Mouse (Mus musculus): ENCODE data around the gene Mast2.

Mast2 gene

DNA sequence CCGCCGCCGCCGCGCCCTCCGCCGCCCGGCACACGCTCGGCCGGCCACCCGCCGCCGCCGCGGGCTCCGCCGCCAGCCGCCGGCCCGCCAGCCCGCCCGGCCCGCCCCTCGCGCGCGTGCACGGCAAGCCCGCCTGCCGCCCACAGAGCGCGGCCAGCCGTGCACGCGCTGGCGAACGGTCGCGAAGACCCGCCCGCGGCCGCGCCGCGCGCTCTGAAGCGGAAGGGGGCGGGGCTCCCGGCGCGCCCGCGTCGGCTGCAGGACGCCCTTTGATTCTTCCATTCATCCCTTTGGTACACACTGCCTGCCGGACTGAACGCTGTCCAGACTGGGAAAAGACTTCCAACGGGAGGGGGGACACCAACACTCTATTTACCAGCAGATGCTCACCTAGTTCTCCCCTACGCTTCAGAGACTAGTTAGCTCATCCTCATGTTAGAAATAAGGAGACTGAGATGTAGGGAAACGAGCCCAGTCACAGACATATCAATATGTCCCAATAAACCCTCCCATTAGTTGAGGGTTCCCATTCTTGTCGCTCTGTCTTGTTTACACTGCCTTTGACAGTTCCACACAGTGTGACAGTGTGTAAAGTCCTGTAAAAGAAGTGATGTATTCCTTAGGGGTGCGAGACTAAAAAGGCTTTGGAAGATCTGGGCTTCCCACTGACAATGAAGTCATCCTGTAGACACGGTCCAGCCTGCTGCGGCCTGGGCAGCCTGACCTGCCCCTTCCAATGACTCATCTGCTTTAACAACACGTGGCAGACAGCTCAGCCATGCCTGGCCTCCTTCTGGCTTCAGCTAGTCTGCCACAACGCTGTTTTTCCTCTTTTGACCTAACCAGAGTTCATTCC, at the start of gene Mast2:
TSS of gene Mast2 (minus strand) at position 58 of the 856 bp plus-strand sequence.
- DNase-seq, result peak; percentile 86 to 94

DNA sequence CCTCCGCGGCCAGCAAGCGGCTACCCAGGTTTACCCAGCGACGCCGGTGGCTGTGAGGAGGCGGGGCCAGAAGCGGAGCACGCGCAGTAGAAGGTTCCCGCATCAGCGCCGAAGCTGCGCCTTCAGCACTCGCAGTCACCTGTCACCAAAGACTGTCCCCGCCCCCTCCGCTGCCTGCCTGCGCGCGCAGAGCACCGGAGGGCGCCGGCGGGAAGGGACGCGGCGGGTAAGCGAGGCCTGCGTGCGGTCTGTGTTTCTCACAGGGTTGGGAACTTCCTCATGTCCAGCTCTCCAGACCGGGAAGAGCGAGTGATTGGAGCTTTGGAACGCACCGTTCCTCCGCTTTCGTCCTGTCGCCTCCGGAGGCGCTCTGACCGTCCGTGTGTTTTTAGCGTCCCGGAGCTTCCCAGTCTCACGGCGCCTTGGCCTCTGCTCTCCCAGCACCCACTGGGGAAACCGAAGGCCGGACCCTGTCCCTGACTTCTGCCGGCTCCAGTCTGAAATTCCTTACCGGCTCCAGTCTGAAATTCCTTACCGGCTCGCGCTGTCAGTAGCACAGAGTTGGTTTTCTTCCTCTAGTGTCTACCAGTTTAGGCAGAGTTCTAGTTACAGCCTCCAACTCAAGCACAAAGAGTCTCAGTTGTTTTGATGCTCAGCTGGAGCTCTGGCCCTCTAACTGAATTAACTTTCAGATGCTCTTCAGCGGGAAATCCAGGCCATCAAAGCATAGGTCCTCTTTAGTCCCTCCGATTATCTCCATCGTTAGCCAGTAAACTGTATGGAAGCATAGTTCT, 43.6 kb upstream of the Mast2 start, which contains the start of gene Ipp:
TSS of gene Ipp (plus strand) at position 125 of the 794 bp plus-strand sequence.
- peak; percentile 97 to 99 for DNase-seq

- peak in 1 of 2 experiments; percentile 20 for DNase-seq
These were observed 43.0 kb upstream of the Mast2 start for GRCm38 (mm10) chr4:116506886-116507424.

GRCm38 (mm10) chr4:116499978-116500377, 36.0 kb upstream of the Mast2 start:
- peak; percentile 43 to 61 for DNase-seq

GRCm38 (mm10) chr4:116493646-116494045, 29.7 kb upstream of the Mast2 start:
- DNase-seq, result peak in 1 of 2 experiments; percentile 2

GRCm38 (mm10) chr4:116492460-116492859, 28.5 kb upstream of the Mast2 start:
- DNase-seq, result peak in 1 of 2 experiments; percentile 8

DNA sequence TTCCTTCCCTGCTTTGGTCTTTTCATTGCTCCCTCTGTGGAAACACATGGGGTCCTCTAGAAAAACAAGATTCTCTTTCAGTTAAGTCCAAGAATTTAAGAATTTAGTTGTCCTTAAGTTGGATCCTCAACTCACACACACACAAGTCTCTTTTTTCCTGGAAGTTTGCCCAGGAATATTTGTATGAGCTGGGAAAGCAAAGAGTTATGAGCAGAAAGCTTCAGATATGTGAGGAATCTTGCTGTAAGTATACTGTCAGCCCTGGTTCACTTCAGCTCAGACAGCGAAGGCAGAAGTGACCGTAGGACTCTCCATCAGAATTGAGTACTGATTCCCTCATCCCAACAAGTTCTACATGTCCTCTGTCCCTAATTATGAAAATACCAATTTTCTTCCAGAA, 27.9 kb upstream of the Mast2 start:
- no peak for DNase-seq

DNA sequence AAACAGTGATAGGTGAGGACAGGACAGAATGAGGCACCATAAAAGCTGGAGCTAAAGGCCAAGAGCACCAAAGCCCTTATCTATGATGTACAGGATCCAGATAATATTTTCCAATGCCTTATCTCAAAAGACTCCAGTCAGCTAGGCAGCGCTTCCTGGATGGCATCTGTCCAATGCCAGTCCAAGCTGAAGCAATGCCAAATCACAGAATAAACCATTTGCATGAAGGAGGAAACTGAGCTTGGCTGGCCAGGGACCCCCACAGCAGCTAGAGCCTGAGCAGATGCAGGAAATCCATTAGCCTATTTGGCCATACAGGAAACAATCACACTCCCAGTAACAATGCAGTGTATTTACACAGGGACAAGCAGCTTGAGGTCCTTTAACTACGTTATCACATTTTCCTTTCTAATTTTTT, 27.1 kb upstream of the Mast2 start:
- peak; percentile 31 to 53 for DNase-seq

DNA sequence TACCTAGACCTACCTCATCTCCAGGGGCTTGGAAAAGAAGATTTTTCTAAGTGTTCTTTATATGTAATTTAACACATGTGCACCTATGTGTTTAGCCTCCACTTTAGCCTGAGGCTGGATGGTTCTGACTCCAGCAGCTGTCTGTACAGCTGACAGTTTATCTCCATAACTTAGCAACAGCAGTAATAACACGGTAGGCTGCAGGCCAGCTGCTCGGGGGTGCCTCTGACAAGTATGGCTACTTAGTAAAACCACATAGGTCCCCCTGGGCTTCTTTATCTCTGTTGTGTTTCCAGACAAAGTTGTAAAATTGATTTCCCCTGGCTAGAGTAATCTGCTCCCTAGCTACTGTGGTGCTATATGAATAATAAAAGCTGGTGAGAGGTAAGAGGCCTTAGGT, 19.5 kb upstream of the Mast2 start:
- DNase-seq, result no peak

GRCm38 (mm10) chr4:116481322-116481721, 17.3 kb upstream of the Mast2 start:
- DNase-seq, result no peak

- DNase-seq, result peak in 1 of 2 experiments; percentile 61
These were observed 505 bp downstream of the Mast2 start for GRCm38 (mm10) chr4:116463231-116464125.

DNA sequence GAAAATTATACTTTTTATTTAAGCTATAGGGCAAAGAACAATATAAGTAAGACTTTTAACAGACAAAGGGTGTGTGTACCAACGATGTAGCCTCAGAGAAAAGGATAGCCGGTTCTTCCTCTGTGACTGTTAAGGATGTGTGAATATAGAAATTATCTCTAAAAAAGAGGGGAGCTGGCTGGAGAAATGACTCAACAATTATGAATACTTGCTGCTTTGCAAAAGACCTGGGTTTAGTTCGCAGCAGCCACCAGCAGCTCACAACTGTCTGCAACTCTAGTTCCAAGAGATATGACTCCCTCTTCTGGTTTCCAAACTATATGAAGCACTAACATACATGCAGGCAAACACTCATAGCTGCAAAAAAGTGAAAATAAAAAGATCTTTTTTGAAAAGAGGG, 2.0 kb downstream of the Mast2 start:
- no peak for DNase-seq

GRCm38 (mm10) chr4:116451553-116451952, 12.4 kb downstream of the Mast2 start:
- no peak for DNase-seq

DNA sequence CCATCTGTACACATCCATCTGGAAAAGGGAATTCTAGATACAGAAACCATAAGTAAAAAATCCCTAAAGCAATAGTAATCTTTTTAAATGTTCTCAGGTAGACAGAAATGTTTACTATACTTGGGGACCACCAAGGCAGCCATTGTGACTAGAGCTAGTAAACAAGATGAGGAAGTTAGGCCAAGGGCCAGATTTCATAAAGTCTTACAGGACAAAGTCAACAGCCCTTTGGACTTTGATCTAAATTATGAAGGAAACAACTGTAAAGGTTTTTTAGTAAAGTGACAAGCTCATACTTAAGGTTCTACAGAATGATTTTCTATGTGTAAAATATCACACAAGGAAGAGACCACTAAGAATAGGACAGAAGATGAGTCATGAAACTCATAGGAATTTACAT, 14.0 kb downstream of the Mast2 start:
- DNase-seq, result peak in 1 of 2 experiments; percentile 60

GRCm38 (mm10) chr4:116448673-116449072, 15.3 kb downstream of the Mast2 start:
- peak; percentile 26 to 64 for DNase-seq

- no peak for DNase-seq
These were observed 24.6 kb downstream of the Mast2 start for GRCm38 (mm10) chr4:116439383-116439782.

DNA sequence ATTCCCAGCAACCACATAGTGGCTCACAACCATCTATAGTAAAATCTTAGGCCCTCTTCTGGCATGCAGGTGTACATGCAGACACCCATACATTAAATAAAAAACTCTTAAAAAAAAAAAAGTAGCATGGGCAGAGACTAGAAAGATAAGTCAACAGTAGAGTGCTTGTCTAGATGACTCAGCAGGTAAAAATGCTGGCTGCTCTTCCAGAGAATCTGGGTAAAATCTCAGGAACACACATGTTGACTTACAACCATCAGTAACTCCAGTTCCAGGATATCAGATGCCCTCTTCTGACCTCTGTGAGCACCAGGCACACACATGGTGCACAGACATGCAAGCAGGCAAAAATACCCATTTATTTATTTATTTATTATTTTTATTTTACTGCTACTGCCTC, 25.4 kb downstream of the Mast2 start:
- DNase-seq, result no peak

- no peak for DNase-seq
These were observed 28.4 kb downstream of the Mast2 start for GRCm38 (mm10) chr4:116435626-116436025.

- DNase-seq, result no peak
These were observed 41.8 kb downstream of the Mast2 start for GRCm38 (mm10) chr4:116422186-116422585.

- DNase-seq, result no peak
These were observed 42.8 kb downstream of the Mast2 start for GRCm38 (mm10) chr4:116421170-116421569.

- no peak for DNase-seq
These were observed 51.0 kb downstream of the Mast2 start for GRCm38 (mm10) chr4:116412993-116413392.

- DNase-seq, result no peak
These were observed 52.6 kb downstream of the Mast2 start for GRCm38 (mm10) chr4:116411401-116411800.
